Mouse (Mus musculus): ENCODE measurements around the gene Ambra1. TPM values are rescaled to one million over a fixed set of nuclear protein-coding genes. Genes with fewer than 3 reads are reported as not detected.
A peak's percentile ranks its signal among the peaks of the same experiment; 100 is the strongest.

Ambra1 gene
- total RNA-seq, 1 experiment from 2014 or later = 37.2 TPM

DNA sequence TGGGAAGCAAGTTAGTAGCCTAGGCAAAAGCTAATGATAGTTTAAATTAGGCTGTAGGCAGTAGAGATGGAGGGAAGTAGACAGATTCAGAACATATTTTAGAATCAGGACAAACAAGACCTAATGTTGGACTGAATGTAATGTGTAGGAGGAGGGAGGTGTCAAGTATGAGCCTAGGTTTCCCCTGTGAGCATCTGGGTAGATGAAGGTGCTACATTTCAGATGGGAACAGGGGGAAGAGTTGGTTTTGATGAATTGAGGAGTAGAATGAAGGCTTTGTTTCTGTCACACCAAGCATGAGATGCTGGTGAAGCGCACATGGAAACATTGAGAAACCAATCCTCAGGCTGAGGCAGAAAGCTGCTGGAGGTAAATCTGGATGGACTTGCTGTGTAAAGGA lies 9.7 kb downstream of the Ambra1 start:
- DNase-seq = no peak

GRCm38 (mm10) chr2:91744686-91745085 lies 14.8 kb downstream of the Ambra1 start:
- no peak for DNase-seq

DNA sequence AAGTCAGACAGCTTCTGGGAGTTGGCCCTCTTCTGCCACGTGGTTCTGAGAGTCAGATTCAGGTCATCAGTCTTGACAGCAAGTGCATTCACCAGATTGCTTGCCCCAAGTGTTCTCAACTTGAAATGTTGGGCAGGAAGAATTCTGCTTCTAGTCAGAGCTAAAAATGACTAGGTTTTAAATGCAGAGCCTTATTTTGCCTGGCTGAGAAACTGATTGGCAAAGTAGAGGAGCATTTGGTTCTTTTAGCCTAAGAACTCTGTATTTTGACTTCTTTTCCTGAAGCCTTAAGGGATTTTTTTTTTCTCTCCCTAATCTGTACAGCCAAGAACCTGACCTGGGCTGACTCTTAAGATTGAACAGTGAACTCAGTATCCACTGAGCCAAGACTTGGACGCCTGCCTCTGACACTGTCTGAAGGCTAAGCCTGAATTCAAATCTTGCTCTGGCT lies 19.9 kb downstream of the Ambra1 start:
- DNase-seq = peak; percentile 32

DNA sequence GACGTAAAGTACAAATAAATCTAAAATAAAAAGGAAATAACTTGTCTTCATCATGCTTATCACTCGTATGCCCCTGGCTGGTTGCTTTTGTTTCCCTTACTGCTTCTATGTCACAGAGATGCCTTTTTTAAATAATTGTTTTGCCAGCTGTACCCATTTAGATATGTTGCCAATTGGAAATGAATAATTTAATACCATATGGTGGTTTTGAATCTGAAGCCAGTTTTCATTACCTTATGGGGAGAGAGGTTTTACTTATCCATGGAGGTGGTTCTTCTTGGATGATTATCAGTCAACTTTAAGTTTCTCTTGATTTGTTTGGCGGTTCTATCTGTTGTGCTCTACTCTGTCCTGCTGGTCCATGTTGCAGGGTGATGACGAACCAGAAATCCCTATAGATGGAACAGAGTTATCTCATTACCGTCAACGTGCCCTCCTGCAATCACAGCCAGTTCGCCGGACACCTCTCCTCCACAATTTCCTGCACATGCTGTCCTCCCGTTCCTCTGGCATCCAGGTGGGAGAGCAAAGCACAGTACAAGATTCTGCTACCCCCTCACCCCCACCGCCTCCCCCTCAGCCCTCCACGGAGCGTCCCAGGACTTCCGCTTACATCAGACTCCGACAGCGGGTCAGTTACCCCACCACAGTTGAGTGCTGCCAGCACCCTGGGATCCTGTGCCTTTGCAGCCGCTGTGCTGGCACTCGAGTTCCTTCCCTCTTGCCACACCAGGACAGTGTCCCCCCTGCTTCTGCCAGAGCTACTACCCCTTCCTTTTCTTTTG lies 42.2 kb downstream of the Ambra1 start:
- no peak for DNase-seq

DNA sequence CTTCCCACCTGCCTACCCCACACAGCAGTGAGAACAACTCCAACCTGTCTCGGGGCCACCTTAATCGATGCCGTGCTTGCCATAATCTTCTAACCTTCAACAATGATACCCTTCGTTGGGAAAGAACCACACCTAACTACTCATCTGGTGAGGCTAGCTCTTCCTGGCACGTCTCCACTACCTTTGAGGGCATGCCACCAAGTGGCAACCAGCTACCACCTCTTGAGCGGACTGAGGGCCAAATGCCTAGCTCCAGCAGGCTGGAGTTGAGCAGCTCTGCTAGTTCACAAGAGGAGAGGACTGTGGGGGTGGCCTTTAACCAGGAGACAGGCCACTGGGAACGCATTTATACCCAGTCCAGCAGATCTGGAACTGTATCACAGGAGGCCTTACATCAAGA lies 43.4 kb downstream of the Ambra1 start:
- DNase-seq = no peak

- no peak for DNase-seq
Measured at GRCm38 (mm10) chr2:91779166-91779565, 49.2 kb downstream of the Ambra1 start.

DNA sequence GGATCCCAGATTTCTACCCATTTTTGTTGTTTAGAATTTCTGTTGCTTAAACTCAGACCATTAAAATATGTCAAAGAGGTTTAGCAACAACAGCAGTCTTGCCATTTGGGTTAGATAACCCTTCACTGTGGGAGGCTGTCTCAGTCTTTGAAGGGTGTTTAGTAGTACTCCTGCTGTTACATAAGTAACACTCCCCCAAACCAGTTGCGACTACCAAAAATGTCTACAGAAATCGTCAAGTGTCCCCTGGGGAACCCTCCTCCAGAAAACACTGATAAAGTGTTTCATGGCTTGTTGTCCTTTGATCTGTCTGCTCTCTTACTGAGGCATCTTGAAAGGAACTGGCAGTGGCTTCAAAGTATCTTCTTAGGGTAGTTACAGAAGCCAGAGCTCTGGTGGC lies 61.7 kb downstream of the Ambra1 start:
- DNase-seq = no peak

GRCm38 (mm10) chr2:91792346-91792745 lies 62.4 kb downstream of the Ambra1 start:
- DNase-seq = peak; percentile 6

GRCm38 (mm10) chr2:91794466-91794865 lies 64.5 kb downstream of the Ambra1 start:
- DNase-seq = no peak

DNA sequence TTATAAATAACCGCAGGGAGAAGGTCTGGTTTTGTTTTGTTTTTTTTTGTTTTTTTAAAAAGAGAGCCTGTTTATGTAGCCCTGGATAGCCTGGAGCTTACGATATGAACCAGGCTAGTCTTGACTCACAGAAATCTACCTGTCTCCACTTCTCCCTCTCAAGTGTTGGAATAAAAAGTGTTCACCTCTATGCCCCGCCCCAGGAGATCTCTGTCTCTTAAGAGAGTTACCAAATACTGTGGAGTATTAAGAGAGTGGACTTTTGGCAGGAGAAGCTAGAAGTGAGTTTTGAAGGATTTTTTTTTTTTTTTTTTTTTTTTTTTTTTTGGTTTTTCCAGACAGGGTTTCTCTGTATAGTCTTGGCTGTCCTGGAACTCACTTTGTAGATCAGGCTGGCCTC lies 65.2 kb downstream of the Ambra1 start:
- DNase-seq = no peak

DNA sequence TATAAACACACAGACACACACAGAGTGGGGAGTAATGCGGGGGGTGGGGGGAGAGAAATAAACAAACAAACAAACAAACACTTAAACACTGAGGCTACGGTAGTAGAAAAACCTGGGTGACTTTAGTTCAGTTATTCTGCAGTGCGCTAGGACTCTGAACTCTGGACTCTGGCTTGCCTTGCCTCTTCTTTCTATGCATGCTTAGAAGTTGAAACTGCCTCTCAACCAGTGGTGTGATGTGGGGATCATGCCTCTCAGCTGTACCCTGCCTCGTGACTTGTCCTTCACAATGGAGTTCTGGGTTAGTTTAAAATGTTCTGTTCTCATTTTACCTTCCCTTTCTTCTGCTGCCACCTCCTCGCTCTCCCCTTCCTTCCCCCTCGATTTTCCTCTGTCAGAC lies 81.5 kb downstream of the Ambra1 start:
- no peak for DNase-seq

GRCm38 (mm10) chr2:91816741-91817140 lies 86.8 kb downstream of the Ambra1 start:
- no peak for DNase-seq

DNA sequence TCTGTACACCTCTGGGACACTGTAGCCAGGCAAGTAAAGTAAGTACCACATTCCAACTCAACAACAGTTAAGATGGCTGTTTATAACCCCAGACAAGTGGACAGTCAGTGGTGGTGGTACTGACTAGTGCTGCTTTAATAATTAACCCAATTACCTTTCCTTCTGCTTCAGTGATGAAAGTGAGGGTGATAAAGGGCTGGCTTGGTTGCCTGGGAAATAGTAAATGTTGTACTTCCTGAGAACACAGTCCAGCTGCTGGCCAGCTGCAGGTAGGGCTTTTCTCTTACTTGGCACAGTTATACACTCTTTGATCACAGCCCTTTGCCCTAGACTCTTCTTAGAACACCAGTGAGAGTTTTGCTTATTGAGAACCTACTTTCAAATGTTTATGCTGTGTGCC lies 102.3 kb downstream of the Ambra1 start:
- DNase-seq = no peak

GRCm38 (mm10) chr2:91834272-91834671 lies 104.3 kb downstream of the Ambra1 start:
- DNase-seq = no peak

- no peak for DNase-seq
Measured at GRCm38 (mm10) chr2:91835031-91835430, 105.1 kb downstream of the Ambra1 start.

DNA sequence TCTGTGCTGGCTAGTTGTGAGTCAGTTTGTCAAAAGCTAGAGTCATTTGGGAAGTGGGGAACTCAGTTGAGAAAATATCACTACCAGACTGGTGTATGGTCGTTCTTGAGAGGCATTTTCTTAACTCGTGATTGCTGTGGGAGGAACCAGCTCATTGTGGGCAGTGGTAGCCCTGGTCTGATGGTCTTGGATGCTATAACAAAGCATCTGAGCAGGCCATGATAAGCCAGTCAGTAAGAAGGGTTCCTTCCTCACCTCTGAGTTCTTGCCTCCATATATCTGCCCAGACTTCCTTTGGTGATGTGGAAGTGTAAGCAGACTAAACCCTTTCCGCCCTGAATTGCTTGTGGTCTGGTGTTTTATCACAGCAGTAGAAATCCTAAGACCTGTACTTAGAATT lies 105.7 kb downstream of the Ambra1 start:
- DNase-seq = no peak

- no peak for DNase-seq
Measured at GRCm38 (mm10) chr2:91844085-91844484, 114.2 kb downstream of the Ambra1 start.

DNA sequence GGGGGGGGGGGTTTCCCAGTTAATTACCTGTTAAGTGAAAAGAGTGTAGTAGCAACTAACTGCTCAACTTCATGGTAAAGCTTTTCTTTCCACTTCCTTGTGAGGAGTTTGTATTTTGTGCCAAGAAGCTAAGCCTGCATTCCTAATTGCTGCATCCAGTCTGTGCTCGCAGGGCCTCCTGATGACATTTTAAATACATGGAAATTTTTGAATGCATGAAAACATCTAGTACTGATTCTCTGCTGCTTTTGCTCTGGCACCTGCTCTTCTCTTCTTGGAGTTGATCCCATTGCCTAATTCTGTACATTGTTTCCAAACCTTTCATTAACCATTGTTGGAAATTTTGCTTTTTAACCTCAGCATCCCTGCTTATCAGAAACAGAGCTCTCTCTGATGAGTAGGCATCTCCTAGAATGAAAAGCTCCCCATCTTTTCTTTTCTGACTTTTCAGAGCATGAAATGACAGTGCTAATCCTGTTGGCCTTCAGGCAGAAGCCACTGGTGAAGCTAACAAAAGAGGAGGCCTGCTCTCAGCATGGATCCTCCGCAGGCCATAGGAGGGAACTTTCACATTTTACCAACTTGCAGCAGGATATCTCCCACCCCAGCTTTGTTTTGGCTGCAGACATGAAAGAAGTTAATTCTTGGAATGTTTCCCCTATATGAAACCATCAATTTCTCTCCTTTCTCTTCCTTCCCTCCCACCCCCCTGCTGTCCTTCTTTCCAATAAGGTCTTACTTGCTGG lies 122.7 kb downstream of the Ambra1 start:
- DNase-seq = no peak

DNA sequence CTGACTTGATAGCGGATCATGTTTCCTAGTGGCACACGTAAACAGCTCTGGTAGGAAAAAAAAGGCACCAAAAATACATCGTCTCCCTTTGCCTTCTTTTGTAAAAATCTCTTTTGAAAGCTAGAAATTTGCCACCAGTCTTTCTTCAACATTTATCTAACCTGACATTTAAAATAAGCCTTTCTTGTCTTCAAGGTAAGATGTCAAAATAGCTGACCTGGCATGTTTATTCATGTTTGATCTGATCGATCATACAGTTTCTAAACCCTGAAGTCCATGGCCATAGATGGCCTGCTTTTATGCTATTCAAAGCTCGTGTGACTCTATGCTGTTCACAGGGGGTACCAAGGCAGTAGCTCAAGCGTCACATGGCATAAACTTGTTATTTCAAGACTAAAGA lies 124.6 kb downstream of the Ambra1 start:
- no peak for DNase-seq

DNA sequence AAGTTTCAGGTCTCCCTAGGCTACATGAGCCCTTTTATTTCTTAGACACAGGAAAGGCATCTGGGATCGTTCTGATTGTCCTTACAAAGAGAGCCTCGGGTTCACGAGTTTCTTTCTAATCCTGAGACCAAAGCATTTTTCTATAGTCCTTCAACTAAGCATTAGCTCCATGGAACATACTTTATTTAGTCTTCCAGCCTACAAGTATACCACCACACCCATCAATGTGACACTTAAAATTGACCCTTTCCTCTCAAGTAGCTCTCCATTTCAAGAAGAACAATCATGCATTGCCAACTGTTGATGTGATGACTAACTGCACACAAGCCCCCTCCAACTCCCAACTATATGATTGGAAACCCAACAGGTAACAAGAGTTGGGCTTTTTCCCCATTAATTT lies 127.0 kb downstream of the Ambra1 start:
- no peak for DNase-seq

DNA sequence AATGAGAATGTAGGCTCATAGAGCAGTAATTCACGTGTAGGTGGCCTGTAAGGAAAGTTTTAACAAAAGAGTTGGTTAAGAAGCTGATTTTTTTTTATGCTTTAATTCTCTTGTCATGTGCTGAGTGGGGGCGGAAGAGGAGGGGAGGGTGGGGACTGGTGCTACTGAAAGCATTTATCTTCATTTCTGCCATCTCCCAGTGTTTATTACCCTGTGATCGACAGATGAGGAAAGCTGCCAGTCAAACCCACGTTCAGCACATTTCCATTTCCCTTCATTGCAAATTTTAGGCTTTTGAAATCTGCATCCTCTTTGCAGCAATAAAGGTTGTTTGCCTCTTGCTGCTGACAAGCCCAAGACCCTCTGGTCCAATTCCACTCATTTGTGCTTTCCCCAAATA lies 129.5 kb downstream of the Ambra1 start:
- DNase-seq = no peak

DNA sequence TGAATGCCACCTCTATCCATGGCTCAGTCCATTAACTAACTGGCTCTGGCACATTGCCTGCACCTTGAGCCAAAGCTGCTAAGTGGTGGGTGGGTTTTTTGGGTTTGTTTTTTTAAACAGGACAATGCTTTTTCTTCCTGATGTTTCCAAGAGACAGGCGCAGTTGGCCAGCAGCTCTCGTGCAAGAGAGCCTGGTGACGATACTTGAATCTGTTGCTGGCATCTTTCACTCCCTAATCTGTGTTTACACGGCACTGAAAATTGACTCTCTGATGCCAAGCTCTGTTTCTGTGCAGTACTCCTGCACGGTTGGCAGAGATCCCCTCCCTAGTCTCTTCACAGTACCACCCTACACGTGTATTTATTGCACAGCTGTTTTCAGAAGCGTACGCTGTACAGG lies 140.8 kb downstream of the Ambra1 start:
- DNase-seq = no peak

DNA sequence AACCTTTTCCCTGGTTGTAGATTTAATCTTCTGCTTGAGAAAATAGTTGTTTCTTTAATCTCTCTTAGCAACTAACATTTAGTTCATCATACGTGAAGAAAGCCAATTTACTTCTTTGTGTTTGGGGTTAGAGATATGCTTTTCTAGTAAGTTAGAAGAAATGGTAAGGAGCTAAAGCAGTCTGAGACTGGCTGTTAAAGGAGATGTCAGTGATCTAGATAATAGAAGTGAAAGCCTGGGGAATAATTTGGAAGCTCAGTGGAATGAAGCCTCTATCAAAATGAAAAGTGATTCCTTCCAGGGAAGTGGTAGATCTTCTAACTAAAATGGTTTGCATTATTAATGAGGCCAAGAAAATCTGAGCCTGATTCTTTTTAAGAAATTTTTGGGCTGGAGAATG lies 141.3 kb downstream of the Ambra1 start:
- DNase-seq = no peak

- DNase-seq = no peak
Measured at GRCm38 (mm10) chr2:91872658-91873057, 142.7 kb downstream of the Ambra1 start.
